Mouse (Mus musculus): Measurements from ENCODE around the gene Rasgrp2. TPM values are rescaled to one million over a fixed set of nuclear protein-coding genes. Genes with fewer than 3 reads are reported as not detected.

Rasgrp2 gene
- total and polyA plus RNA-seq, 3 experiments, result 176 to 233 TPM; not detected in 1

- TF ChIP-seq GATA1 (IDR thresholded peaks at IDR 0.05; ENCODE audit: low read depth, low read length), result no peak
- no peak for TF ChIP-seq MAZ (IDR thresholded peaks at IDR 0.05; ENCODE audit: low read depth, low read length)
- TF ChIP-seq HCFC1 (IDR thresholded peaks at IDR 0.05; ENCODE audit: low read depth, low read length), result no peak
- Histone ChIP-seq H3K4me1 (ENCODE audit: control insufficient read depth in 1 of 2, insufficient read depth in 2 of 2, low read length in 2 of 2) (no peaks in the 10 kb centered on the region), H3K4me3 (ENCODE audit: control insufficient read depth in 1 of 2, insufficient read depth in 1 of 2, low read depth in 2 of 2, low read length in 2 of 2) (no peak overlapping the region), H3K27ac (ENCODE audit: control insufficient read depth, low read depth, low read length) (no peak overlapping the region), H3K9ac (ENCODE audit: control insufficient read depth, low read depth, low read length, poor library complexity, severe bottlenecking) (no peak overlapping the region), H3K27me3 (ENCODE audit: control insufficient read depth in 1 of 2, insufficient read depth in 2 of 2, low read length in 2 of 2) (no peaks in the 10 kb centered on the region), H3K79me2 (ENCODE audit: control insufficient read depth, insufficient read depth, low read length, poor library complexity) (no peaks in the 10 kb centered on the region), H3K9me3 (replicated peaks; ENCODE audit: insufficient read depth, low read length) (no peaks in the 10 kb centered on the region), H3K36me3 (ENCODE audit: control insufficient read depth in 1 of 2, insufficient read depth in 2 of 2, low read length in 2 of 2) (no peaks in the 10 kb centered on the region)
- no peak for DNase-seq (ENCODE audit: low read depth, low spot score)
Observed at GRCm38 (mm10) chr19:6388006-6388405, 11.1 kb upstream of the Rasgrp2 start.

GRCm38 (mm10) chr19:6389803-6390202 lies 9.3 kb upstream of the Rasgrp2 start:
- no peak for DNase-seq (ENCODE audit: low read depth, low spot score)

GRCm38 (mm10) chr19:6390251-6390650 lies 8.9 kb upstream of the Rasgrp2 start:
- H3K9me3 ChIP-seq (replicated peaks; ENCODE audit: insufficient read depth, low read length), result no peaks in the 10 kb centered on the region
- TF ChIP-seq E2F4 (IDR thresholded peaks at IDR 0.05; ENCODE audit: borderline replicate concordance, low read depth, low read length) (no peak), RAD21 (IDR thresholded peaks at IDR 0.05; ENCODE audit: low read depth, low read length) (no peak), GATA1 (IDR thresholded peaks at IDR 0.05; ENCODE audit: low read depth, low read length) (no peak), MXI1 (IDR thresholded peaks at IDR 0.05; ENCODE audit: low read depth, low read length) (no peak), CTCF (IDR thresholded peaks at IDR 0.05 in 2 of 3, conservative IDR thresholded peaks at IDR 0.05 in 1 of 3; ENCODE audit: control insufficient read depth in 1 of 3, insufficient read depth in 1 of 3, low read depth in 2 of 3, low read length in 3 of 3, poor library complexity in 1 of 3, severe bottlenecking in 1 of 3) (no peak), ELF1 (IDR thresholded peaks at IDR 0.05; ENCODE audit: low read depth, low read length) (no peak), TCF12 (IDR thresholded peaks at IDR 0.05; ENCODE audit: low read depth, low read length) (no peak), CHD1 (IDR thresholded peaks at IDR 0.05; ENCODE audit: low read depth, low read length) (no peak), SMC3 (IDR thresholded peaks at IDR 0.05; ENCODE audit: low read depth, low read length) (no peak), KAT2A (conservative IDR thresholded peaks at IDR 0.05; ENCODE audit: low read depth, low read length) (no peak), UBTF (IDR thresholded peaks at IDR 0.05; ENCODE audit: borderline replicate concordance, insufficient read depth, low read depth, low read length) (no peak), CHD2 (IDR thresholded peaks at IDR 0.05; ENCODE audit: low read length) (no peak), USF2 (IDR thresholded peaks at IDR 0.05; ENCODE audit: borderline replicate concordance in 1 of 2, insufficient read depth in 1 of 2, low read depth in 1 of 2, low read length in 2 of 2) (no peak), POLR2A (IDR thresholded peaks at IDR 0.05; ENCODE audit: control insufficient read depth in 1 of 2, insufficient read depth in 1 of 2, low read depth in 1 of 2, low read length in 2 of 2, poor library complexity in 1 of 2) (no peak), NRF1 (IDR thresholded peaks at IDR 0.05; ENCODE audit: insufficient read depth, low read depth, low read length, poor library complexity, severe bottlenecking) (no peak)
- DNase-seq (ENCODE audit: low read depth, low spot score), result no peak
- no peaks in the 10 kb centered on the region for H3K79me2 ChIP-seq (ENCODE audit: control insufficient read depth, insufficient read depth, low read length, poor library complexity)
- no peak overlapping the region for H3K27ac ChIP-seq (ENCODE audit: control insufficient read depth, low read depth, low read length)
- no peak overlapping the region for H3K9ac ChIP-seq (ENCODE audit: control insufficient read depth, low read depth, low read length, poor library complexity, severe bottlenecking)
- no peak overlapping the region for H3K4me3 ChIP-seq (ENCODE audit: control insufficient read depth in 1 of 2, insufficient read depth in 1 of 2, low read depth in 2 of 2, low read length in 2 of 2)
- no peaks in the 10 kb centered on the region for H3K27me3 ChIP-seq (ENCODE audit: control insufficient read depth in 1 of 2, insufficient read depth in 2 of 2, low read length in 2 of 2)
- no peaks in the 10 kb centered on the region for H3K36me3 ChIP-seq (ENCODE audit: control insufficient read depth in 1 of 2, insufficient read depth in 2 of 2, low read length in 2 of 2)
- no peaks in the 10 kb centered on the region for H3K4me1 ChIP-seq (ENCODE audit: control insufficient read depth in 1 of 2, insufficient read depth in 2 of 2, low read length in 2 of 2)

More at GRCm38 (mm10) chr19:6389803-6390202, 9.3 kb upstream of the Rasgrp2 start:
- no peak overlapping the region for H3K27ac ChIP-seq (ENCODE audit: control insufficient read depth, low read depth, low read length)
- TF ChIP-seq JUND (IDR thresholded peaks at IDR 0.05; ENCODE audit: low read depth, low read length) (no peak), RAD21 (IDR thresholded peaks at IDR 0.05; ENCODE audit: low read depth, low read length) (no peak), NELFE (IDR thresholded peaks at IDR 0.05; ENCODE audit: low read depth, low read length) (no peak), UBTF (IDR thresholded peaks at IDR 0.05; ENCODE audit: borderline replicate concordance, insufficient read depth, low read depth, low read length) (no peak), MXI1 (IDR thresholded peaks at IDR 0.05; ENCODE audit: low read depth, low read length) (no peak), BHLHE40 (IDR thresholded peaks at IDR 0.05; ENCODE audit: borderline replicate concordance, low read depth, low read length) (no peak), MYB (IDR thresholded peaks at IDR 0.05; ENCODE audit: low read depth, low read length) (no peak), KAT2A (conservative IDR thresholded peaks at IDR 0.05; ENCODE audit: low read depth, low read length) (no peak), MEF2A (IDR thresholded peaks at IDR 0.05; ENCODE audit: extremely low read depth, insufficient replicate concordance, low read depth, low read length, poor library complexity, severe bottlenecking) (no peak), TCF12 (IDR thresholded peaks at IDR 0.05; ENCODE audit: low read depth, low read length) (no peak), NRF1 (IDR thresholded peaks at IDR 0.05; ENCODE audit: insufficient read depth, low read depth, low read length, poor library complexity, severe bottlenecking) (no peak), SIN3A (IDR thresholded peaks at IDR 0.05; ENCODE audit: low read length) (no peak), CHD1 (IDR thresholded peaks at IDR 0.05; ENCODE audit: low read depth, low read length) (no peak), EP300 (IDR thresholded peaks at IDR 0.05; ENCODE audit: low read depth in 1 of 2, low read length in 2 of 2) (no peak), ZNF384 (IDR thresholded peaks at IDR 0.05; ENCODE audit: low read depth, low read length) (no peak), MAFK (IDR thresholded peaks at IDR 0.05; ENCODE audit: borderline replicate concordance, low read depth, low read length) (no peak), USF1 (IDR thresholded peaks at IDR 0.05; ENCODE audit: low read depth, low read length) (no peak), MAZ (IDR thresholded peaks at IDR 0.05; ENCODE audit: low read depth, low read length) (no peak)
- H3K9me3 ChIP-seq (replicated peaks; ENCODE audit: insufficient read depth, low read length), result no peaks in the 10 kb centered on the region
- no peaks in the 10 kb centered on the region for H3K4me1 ChIP-seq (ENCODE audit: control insufficient read depth in 1 of 2, insufficient read depth in 2 of 2, low read length in 2 of 2)
- no peaks in the 10 kb centered on the region for H3K79me2 ChIP-seq (ENCODE audit: control insufficient read depth, insufficient read depth, low read length, poor library complexity)
- no peaks in the 10 kb centered on the region for H3K27me3 ChIP-seq (ENCODE audit: control insufficient read depth in 1 of 2, insufficient read depth in 2 of 2, low read length in 2 of 2)
- no peak overlapping the region for H3K4me3 ChIP-seq (ENCODE audit: control insufficient read depth in 1 of 2, insufficient read depth in 1 of 2, low read depth in 2 of 2, low read length in 2 of 2)
- no peak overlapping the region for H3K9ac ChIP-seq (ENCODE audit: control insufficient read depth, low read depth, low read length, poor library complexity, severe bottlenecking)
- no peaks in the 10 kb centered on the region for H3K36me3 ChIP-seq (ENCODE audit: control insufficient read depth in 1 of 2, insufficient read depth in 2 of 2, low read length in 2 of 2)
